ENCODE assay signal across 26 mouse cellular contexts in genomic region chr7:132230961-132231360, GRCm38 (mm10).
A peak's percentile ranks its signal among the peaks of the same experiment; 100 is the strongest.
DNase-seq lines count a peak whose midpoint lies in the region; ATAC-seq lines count a peak whose summit lies in the region.
"Had no signal": no experiment of that assay in that cellular context is flagged by ENCODE, and none has a peak within 500 bp of the region (broad histone marks: within the 10 kb centered on the region; RNA-seq: fewer than 3 reads in every experiment).

No protein-coding gene starts in this region.

- no peaks in the 10 kb centered on the region for H3K9me3 ChIP-seq in midbrain, embryonic 11.5 days (ENCODE audit: control insufficient read depth, low read length)
- no peaks in the 10 kb centered on the region for H3K9me3 ChIP-seq in midbrain, embryonic 16.5 days (replicated peaks; ENCODE audit: control insufficient read depth, low read length, poor library complexity, severe bottlenecking)
- H3K9me3 ChIP-seq: embryonic facial prominence, embryonic 13.5 days; forebrain, embryonic 13.5 days; hindbrain, embryonic 12.5 days; kidney, embryonic 15.5 days; limb, embryonic 15.5 days; megakaryocyte, embryonic 14.5 days had no signal

- no peak for DNase-seq in cerebellum, postnatal 4 days (ENCODE audit: low spot score in 2 of 2)
- peak; percentile 23 for DNase-seq in midbrain, embryonic 11.5 days (ENCODE audit: low spot score, missing footprints)
- DNase-seq in cerebellum, adult 9-10 months, result peak; percentile 86
- no peak for DNase-seq in left cerebral cortex, adult 18-20 months (ENCODE audit: low spot score in 2 of 2)
- DNase-seq in urinary bladder, postnatal 10 days (ENCODE audit: low spot score), result no peak
- DNase-seq: adrenal gland, postnatal 10 days; embryo, embryonic 11 days; heart, postnatal 10 days; kidney, adult 11 months; kidney, postnatal 4 days; left cerebral cortex, postnatal 4 days; lung, embryonic 14.5 days; right cerebral cortex, postnatal 25 days; thymus, postnatal 25 days had no signal

- H3K4me1 ChIP-seq in midbrain, embryonic 11.5 days (ENCODE audit: control insufficient read depth, insufficient read depth, low read length), result peaks cover 6% of the 10 kb centered on the region
- peaks cover 2% of the 10 kb centered on the region; the same call in 1 of the 2 replicates for H3K4me1 ChIP-seq in midbrain, embryonic 16.5 days (ENCODE audit: control insufficient read depth, insufficient read depth, low read length)
- H3K4me1 ChIP-seq: megakaryocyte, embryonic 14.5 days had no signal

- no peak overlapping the region for H3K4me3 ChIP-seq in midbrain, embryonic 11.5 days (ENCODE audit: low read depth, low read length)
- H3K4me3 ChIP-seq in midbrain, embryonic 16.5 days (ENCODE audit: low read depth, low read length), result no peak overlapping the region
- H3K4me3 ChIP-seq: embryonic facial prominence, embryonic 13.5 days; erythroblast, embryonic 14.5 days; forebrain, embryonic 13.5 days; hindbrain, embryonic 12.5 days; kidney, embryonic 15.5 days; limb, embryonic 15.5 days; megakaryocyte, embryonic 14.5 days had no signal

- no peak overlapping the region for H3K4me2 ChIP-seq in midbrain, embryonic 11.5 days
- H3K4me2 ChIP-seq in midbrain, embryonic 16.5 days (ENCODE audit: low read length), result no peak overlapping the region
- H3K4me2 ChIP-seq: embryonic facial prominence, embryonic 13.5 days; forebrain, embryonic 13.5 days; heart, embryonic 11.5 days; hindbrain, embryonic 12.5 days; kidney, embryonic 15.5 days; limb, embryonic 15.5 days; lung, embryonic 14.5 days had no signal

- peak; percentile 75 for ATAC-seq in cerebellum, adult (ENCODE audit: insufficient number of reproducible peaks, low FRiP score, low TSS enrichment)
- ATAC-seq in midbrain, embryonic 11.5 days (ENCODE audit: low FRiP score), result no peak
- ATAC-seq in midbrain, embryonic 16.5 days, result no peak
- ATAC-seq: activated CD4-positive, CD25-positive, alpha-beta regulatory T cell, adult 4 months; forebrain, embryonic 13.5 days had no signal

- no peaks in the 10 kb centered on the region for H3K27me3 ChIP-seq in midbrain, embryonic 11.5 days (ENCODE audit: control insufficient read depth, insufficient read depth, low read length)
- no peaks in the 10 kb centered on the region for H3K27me3 ChIP-seq in midbrain, embryonic 16.5 days (ENCODE audit: control insufficient read depth, insufficient read depth, low read depth, low read length)
- H3K27me3 ChIP-seq: forebrain, embryonic 13.5 days; hindbrain, embryonic 12.5 days; limb, embryonic 15.5 days had no signal

- WGBS in midbrain, embryonic 11.5 days, result 79% methylated on average over 3 of the region's 3 CpGs
- WGBS in midbrain, embryonic 16.5 days, result 72% methylated on average over 3 of the region's 3 CpGs

- no peak overlapping the region for H3K27ac ChIP-seq in midbrain, embryonic 11.5 days (ENCODE audit: low read depth, low read length)
- no peak overlapping the region for H3K27ac ChIP-seq in midbrain, embryonic 16.5 days (ENCODE audit: low read length)
- H3K27ac ChIP-seq: embryonic facial prominence, embryonic 13.5 days; forebrain, embryonic 13.5 days; hindbrain, embryonic 12.5 days; kidney, embryonic 15.5 days; limb, embryonic 15.5 days; liver, embryonic 14.5 days had no signal

- H3K9ac ChIP-seq in midbrain, embryonic 11.5 days (ENCODE audit: low read length), result no peak overlapping the region
- H3K9ac ChIP-seq in midbrain, embryonic 16.5 days (ENCODE audit: low read depth, low read length), result no peak overlapping the region
- H3K9ac ChIP-seq: embryonic facial prominence, embryonic 13.5 days; forebrain, embryonic 13.5 days; hindbrain, embryonic 12.5 days; kidney, embryonic 15.5 days; limb, embryonic 15.5 days; liver, embryonic 14.5 days; lung, embryonic 14.5 days had no signal

- no peaks in the 10 kb centered on the region; the same call in 1 of the 2 replicates for H3K36me3 ChIP-seq in midbrain, embryonic 11.5 days (ENCODE audit: control insufficient read depth, insufficient read depth, low read length)
- H3K36me3 ChIP-seq in midbrain, embryonic 16.5 days (ENCODE audit: control insufficient read depth, insufficient read depth, low read length), result no peaks in the 10 kb centered on the region

Comparison
In these comparisons a context has a peak if more than half of its experiments do, and no peak if none do; other contexts are left out.
1. DNase-seq: peak in midbrain, embryonic 11.5 days (single experiment) and cerebellum, adult 9-10 months (single experiment); none in cerebellum, postnatal 4 days (0 of 2), left cerebral cortex, adult 18-20 months (0 of 2) and urinary bladder, postnatal 10 days (single experiment).